Mouse (Mus musculus) layer of hippocampus, adult 8-10 months (tissue): ENCODE data around the gene Bloc1s4. TPM values are rescaled to one million over a fixed set of nuclear protein-coding genes. Genes with fewer than 3 reads are reported as not detected.

ENCODE experiments used
- DNase-seq, 2 experiments: peaks; one replicate each; pipeline ENCODE4 v3.0.0; 2022; ENCODE audit warnings: low spot score in 2 of 2
- total RNA-seq, 4 experiments: library from RNA; stranded (reverse); gene quantifications; 2 replicates each; pipeline ENCODE4 v1.2.4; 2022

The Bloc1s4 gene
- total RNA-seq, 4 experiments from 2014 or later: 14.4 to 21.4 (median 18.5) TPM

GRCm38 (mm10) chr5:36719601-36720000 lies 28.8 kb downstream of the Bloc1s4 start:
- no peak for DNase-seq

- DNase-seq: no peak
Measured at GRCm38 (mm10) chr5:36719135-36719534, 29.3 kb downstream of the Bloc1s4 start.

GRCm38 (mm10) chr5:36717889-36718288 lies 30.6 kb downstream of the Bloc1s4 start:
- DNase-seq: no peak

GRCm38 (mm10) chr5:36716816-36717215 lies 31.6 kb downstream of the Bloc1s4 start:
- DNase-seq: no peak

GRCm38 (mm10) chr5:36714832-36715231 lies 33.6 kb downstream of the Bloc1s4 start:
- no peak for DNase-seq

GRCm38 (mm10) chr5:36713693-36714092 lies 34.8 kb downstream of the Bloc1s4 start:
- no peak for DNase-seq

GRCm38 (mm10) chr5:36712553-36713534 lies 35.6 kb downstream of the Bloc1s4 start:
- no peak for DNase-seq

- DNase-seq: no peak
Measured at GRCm38 (mm10) chr5:36711863-36712262, 36.6 kb downstream of the Bloc1s4 start.

GRCm38 (mm10) chr5:36705792-36706191 lies 42.7 kb downstream of the Bloc1s4 start:
- DNase-seq: no peak

GRCm38 (mm10) chr5:36705390-36705789 lies 43.1 kb downstream of the Bloc1s4 start:
- no peak for DNase-seq

- DNase-seq: no peak
Measured at GRCm38 (mm10) chr5:36704684-36705083, 43.8 kb downstream of the Bloc1s4 start.

- DNase-seq: no peak
Measured at GRCm38 (mm10) chr5:36700939-36701620, 47.4 kb downstream of the Bloc1s4 start.

GRCm38 (mm10) chr5:36698689-36699088 lies 49.8 kb downstream of the Bloc1s4 start:
- DNase-seq: no peak

GRCm38 (mm10) chr5:36698067-36698670 lies 50.3 kb downstream of the Bloc1s4 start:
- DNase-seq: no peak

Other genes with a start within 250 kb of the Bloc1s4 start
- gene Tbc1d14, start 155.4 kb downstream of the Bloc1s4 start, total RNA-seq: 10 to 100 TPM; 74.3 to 92.7 (median 82.9) TPM
- gene D5Ertd579e, start 52.6 kb downstream of the Bloc1s4 start, total RNA-seq: 100 to 1,000 TPM in 1 of 4 experiments, 10 to 100 TPM in 3; 92.0 to 121 (median 95.2) TPM
- 100 to 1,000 TPM; 515 to 533 (median 521) TPM for gene Mrfap1, start 48.1 kb upstream of the Bloc1s4 start, total RNA-seq
- gene Man2b2, start 82.0 kb upstream of the Bloc1s4 start, total RNA-seq: 10 to 100 TPM; 26.8 to 50.4 (median 37.5) TPM
- 100 to 1,000 TPM; 315 to 377 (median 346) TPM for gene Ppp2r2c, start 119.9 kb upstream of the Bloc1s4 start, total RNA-seq
- gene Wfs1, start 240.6 kb upstream of the Bloc1s4 start, total RNA-seq: 100 to 1,000 TPM; 141 to 176 (median 159) TPM